Mouse (Mus musculus): ENCODE measurements around the gene Nckap1l.

The Nckap1l gene

GRCm38 (mm10) chr15:103500723-103501122 is 47.1 kb downstream of the Nckap1l start:
- in situ Hi-C loops (cut with MboI, MseI), result no loop called here

GRCm38 (mm10) chr15:103501186-103501585 is 47.6 kb downstream of the Nckap1l start:
- in situ Hi-C loops (cut with MboI, MseI), result no loop called here

GRCm38 (mm10) chr15:103502435-103503250 is 49.0 kb downstream of the Nckap1l start, which contains the start of gene Pde1b:
Gene Pde1b (plus strand): TSS chr15:103503034.
- in situ Hi-C loops (cut with MboI, MseI), result no loop called here

GRCm38 (mm10) chr15:103503251-103503600 is 49.6 kb downstream of the Nckap1l start:
- in situ Hi-C loops (cut with MboI, MseI), result no loop called here

- in situ Hi-C loops (cut with MboI, MseI), result no loop called here
Measured at GRCm38 (mm10) chr15:103503660-103504059, 50.1 kb downstream of the Nckap1l start.

GRCm38 (mm10) chr15:103509317-103509716 is 55.7 kb downstream of the Nckap1l start:
- in situ Hi-C loops (cut with MboI, MseI), result no loop called here

GRCm38 (mm10) chr15:103511652-103512051 is 58.1 kb downstream of the Nckap1l start:
- in situ Hi-C loops (cut with MboI, MseI), result no loop called here

- in situ Hi-C loops (cut with MboI, MseI), result no loop called here
Measured at GRCm38 (mm10) chr15:103513621-103514031, 60.0 kb downstream of the Nckap1l start.

- in situ Hi-C loops (cut with MboI, MseI), result no loop called here
Measured at GRCm38 (mm10) chr15:103514119-103514518, 60.5 kb downstream of the Nckap1l start.

- in situ Hi-C loops (cut with MboI, MseI), result no loop called here
Measured at GRCm38 (mm10) chr15:103514914-103515313, 61.3 kb downstream of the Nckap1l start.

- in situ Hi-C loops (cut with MboI, MseI), result no loop called here
Measured at GRCm38 (mm10) chr15:103518600-103519385, 65.2 kb downstream of the Nckap1l start.

- in situ Hi-C loops (cut with MboI, MseI), result no loop called here
Measured at GRCm38 (mm10) chr15:103519386-103520378, 66.1 kb downstream of the Nckap1l start.

- in situ Hi-C loops (cut with MboI, MseI), result no loop called here
Measured at GRCm38 (mm10) chr15:103522458-103523099, 69.0 kb downstream of the Nckap1l start.

GRCm38 (mm10) chr15:103523156-103523555 is 69.6 kb downstream of the Nckap1l start:
- in situ Hi-C loops (cut with MboI, MseI), result no loop called here

GRCm38 (mm10) chr15:103530372-103530771 is 76.8 kb downstream of the Nckap1l start:
- in situ Hi-C loops (cut with MboI, MseI), result no loop called here

- in situ Hi-C loops (cut with MboI, MseI), result no loop called here
Measured at GRCm38 (mm10) chr15:103534054-103534620, 80.5 kb downstream of the Nckap1l start.

- in situ Hi-C loops (cut with MboI, MseI), result no loop called here
Measured at GRCm38 (mm10) chr15:103535030-103535429, 81.4 kb downstream of the Nckap1l start.

GRCm38 (mm10) chr15:103535786-103536185 is 82.2 kb downstream of the Nckap1l start:
- in situ Hi-C loops (cut with MboI, MseI), result no loop called here

GRCm38 (mm10) chr15:103536456-103536855 is 82.9 kb downstream of the Nckap1l start:
- in situ Hi-C loops (cut with MboI, MseI), result no loop called here

- in situ Hi-C loops (cut with MboI, MseI), result no loop called here
Measured at GRCm38 (mm10) chr15:103537011-103537821, 83.6 kb downstream of the Nckap1l start.
